Mouse (Mus musculus): ENCODE results near the gene Pla2g4f. TPM values are rescaled to one million over a fixed set of nuclear protein-coding genes. Genes with fewer than 3 reads are reported as not detected.

Gene Pla2g4f
- total and polyA plus RNA-seq, 3 experiments, result not detected

DNA sequence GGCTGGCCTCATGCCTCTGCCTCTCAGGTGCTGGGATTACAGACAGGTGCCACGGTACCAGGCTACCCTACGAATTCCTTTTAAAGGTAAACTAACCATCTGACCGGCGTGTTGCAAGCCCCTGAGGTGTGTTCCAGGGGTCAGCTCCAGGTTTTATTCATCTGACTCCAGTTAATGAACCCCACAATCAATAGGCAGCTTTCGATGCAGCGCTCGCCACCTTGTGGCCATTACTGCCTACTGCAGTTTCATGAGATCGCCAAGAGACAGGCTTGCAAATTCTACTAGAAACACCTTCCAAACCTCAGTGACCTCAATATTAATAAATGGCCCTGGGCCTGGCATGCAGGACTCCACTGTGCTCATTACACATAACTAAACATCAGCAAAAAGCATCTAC lies 34.0 kb downstream of the Pla2g4f start:
- DNase-seq, result peak; percentile 51

DNA sequence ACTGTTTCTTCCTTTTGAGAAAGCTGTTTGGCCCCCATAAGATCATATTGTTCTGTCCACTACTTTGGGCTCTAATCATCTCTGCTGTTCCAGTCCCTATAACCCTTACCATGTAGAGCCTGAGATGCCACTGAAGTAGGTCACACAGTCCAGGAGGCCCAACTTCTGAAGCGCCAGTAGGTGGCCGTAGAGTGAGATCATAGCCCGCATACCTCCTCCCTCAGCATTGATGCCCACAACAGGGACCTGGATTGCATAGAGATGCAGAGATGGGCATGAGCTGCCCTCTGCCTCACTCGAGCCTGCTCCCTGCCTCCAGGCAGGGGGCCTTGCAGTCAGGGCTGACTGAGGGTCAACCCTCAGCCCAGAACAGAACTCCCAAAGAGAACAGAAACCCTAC lies 37.0 kb downstream of the Pla2g4f start:
- DNase-seq, result no peak

DNA sequence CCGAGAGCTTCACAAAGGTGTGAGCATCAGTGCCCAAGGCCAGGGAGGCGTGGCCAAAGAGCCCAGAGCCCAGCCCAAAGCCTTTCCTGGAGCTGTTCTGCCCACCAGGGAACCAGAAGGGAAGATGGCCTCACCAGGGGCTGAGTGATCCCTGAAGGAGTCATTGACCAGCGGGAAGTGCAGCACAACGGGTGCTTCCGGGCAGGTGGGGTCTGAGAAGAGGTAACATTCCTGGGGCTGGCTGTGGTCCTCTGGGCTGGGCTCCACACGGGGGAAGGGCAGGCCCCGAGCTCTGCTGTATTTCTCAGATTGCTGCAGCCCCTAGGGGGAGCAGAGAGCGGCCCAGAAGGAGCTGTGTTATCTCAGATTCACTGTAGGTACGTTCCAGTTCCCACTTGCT lies 45.3 kb downstream of the Pla2g4f start:
- DNase-seq, result no peak

DNA sequence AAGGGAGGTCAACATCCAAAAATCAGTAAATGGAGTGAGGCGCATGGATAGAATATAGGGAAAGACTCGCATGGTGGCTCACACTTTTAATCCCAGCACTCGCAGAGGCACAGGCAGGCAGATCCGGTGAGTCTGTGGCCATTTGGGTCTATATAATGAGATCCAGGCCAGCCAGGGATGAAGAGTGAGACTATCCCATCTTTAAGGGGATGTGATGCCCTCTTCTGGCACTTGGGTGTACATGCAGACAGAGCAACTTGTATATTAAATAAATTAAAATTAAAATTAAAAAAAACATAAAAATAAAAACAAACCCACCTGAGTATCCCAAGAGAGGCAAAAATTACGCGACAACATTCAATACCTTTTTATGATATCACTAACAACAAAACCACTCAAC lies 48.4 kb downstream of the Pla2g4f start:
- no peak for DNase-seq

DNA sequence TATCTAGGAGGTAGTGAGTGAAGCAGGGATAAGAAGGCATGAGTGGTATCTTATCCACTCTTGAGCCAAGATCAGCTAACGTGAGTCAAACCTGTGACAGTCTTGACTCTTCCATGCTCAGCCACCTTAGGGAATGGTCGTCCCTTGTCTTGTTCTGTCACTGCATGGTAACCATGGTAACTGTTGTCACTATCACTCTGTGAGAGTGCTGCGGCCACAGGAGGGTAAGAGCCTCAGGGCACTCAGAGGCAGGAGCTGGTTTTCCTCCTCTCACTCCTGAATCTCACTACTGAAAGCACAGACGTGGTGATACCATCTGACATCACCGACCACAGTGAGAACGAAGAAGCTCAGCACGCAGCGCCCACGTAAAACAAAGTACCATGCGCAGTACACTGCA lies 49.1 kb downstream of the Pla2g4f start:
- no peak for DNase-seq

DNA sequence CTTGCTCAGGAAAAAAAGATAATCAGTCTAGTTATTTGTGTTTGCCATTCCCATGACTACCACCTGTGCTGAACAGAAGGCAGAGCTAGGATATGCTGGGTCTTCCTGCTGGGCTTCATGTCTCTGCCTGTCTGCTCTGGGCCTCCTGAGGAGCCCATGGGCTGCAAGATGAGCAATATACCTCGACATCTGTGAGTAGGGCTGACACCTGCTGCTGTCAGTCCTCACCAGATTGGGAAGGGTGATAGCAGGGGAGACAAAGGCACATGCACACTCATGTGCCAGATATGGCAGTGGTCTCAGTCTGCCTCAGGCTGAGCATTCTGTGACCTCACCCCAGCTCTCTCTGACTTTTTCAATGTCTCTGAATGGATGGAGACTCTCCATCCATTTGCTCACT lies 51.1 kb downstream of the Pla2g4f start:
- no peak for DNase-seq

DNA sequence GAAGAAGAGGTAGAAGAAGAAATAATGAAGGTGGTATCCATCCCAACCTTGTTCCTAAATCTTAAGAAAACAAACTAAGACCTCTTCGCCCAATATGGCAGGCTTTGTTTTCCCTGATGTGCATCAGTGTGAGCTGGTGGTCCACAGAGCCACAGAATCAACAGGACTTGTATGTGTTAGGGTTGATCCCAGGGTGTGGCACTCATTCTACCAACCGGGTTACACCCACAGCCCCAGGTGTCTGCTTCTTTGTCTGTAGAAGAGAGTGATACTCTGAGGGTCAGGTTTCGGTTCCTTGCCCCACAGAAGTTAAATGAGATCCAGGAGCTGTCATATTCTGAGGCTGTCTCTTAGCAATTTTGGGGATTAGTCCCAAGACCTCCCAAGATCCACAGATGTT lies 52.6 kb downstream of the Pla2g4f start:
- DNase-seq, result no peak

DNA sequence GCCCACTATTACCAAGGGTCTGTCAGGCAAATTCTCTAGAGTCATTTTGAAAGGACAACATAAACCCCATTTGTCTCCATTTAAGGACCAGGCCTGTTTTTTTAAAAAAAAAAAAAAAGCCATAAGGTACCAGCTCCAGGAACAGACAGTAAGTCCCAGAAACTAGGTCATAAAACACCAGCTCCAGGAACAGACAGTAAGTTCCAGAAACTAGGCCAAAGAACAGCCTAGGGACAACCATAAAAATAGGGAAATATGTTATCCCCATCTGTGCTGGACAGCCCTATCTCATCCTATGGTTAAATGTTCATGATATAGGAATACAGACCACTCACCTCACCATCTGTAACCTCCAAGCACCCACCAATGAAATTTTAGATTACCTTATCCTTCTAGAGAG lies 57.7 kb downstream of the Pla2g4f start:
- no peak for DNase-seq

DNA sequence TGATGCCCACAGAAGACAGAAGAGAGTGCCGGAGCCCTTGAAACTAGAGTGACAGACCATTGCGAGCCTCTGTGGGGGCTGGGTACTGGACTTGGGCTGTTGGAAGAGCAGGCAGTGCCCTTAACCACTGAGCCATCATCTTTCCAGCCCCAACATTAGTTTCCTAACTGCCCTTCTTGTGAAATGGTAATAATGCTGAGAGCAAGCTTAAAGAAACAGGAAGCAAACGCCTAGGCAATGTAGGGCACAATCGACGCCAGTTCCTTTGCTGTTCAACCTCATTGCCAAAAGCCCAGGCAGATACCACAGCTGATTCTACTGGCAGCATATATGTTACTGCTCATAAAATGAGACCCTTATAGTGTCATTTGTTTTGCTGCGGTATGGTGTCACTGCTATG lies 61.3 kb downstream of the Pla2g4f start:
- no peak for DNase-seq

Other genes with a start within 250 kb of the Pla2g4f start
- 10 to 100 TPM; 39.1 to 65.2 TPM for gene Ehd4, start 159.6 kb downstream of the Pla2g4f start, total RNA-seq (2021)
- 19.1 and 25.4 TPM in 2 replicates for gene Ehd4, start 159.6 kb downstream of the Pla2g4f start, polyA plus RNA-seq (2012; rRNA removed)
- gene Pla2g4e, start 68.8 kb downstream of the Pla2g4f start, total RNA-seq (2021), result under 1 TPM; 0.31 to 0.46 TPM
- 0.11 and 0.16 TPM in 2 replicates for gene Pla2g4e, start 68.8 kb downstream of the Pla2g4f start, polyA plus RNA-seq (2012; rRNA removed)
- gene Pla2g4d, start 25.0 kb downstream of the Pla2g4f start, total RNA-seq (2021), result under 1 TPM in 1 of 2 experiments, not detected in 1; 0.09 TPM
- 0.10 and 0.18 TPM in 2 replicates for gene Pla2g4d, start 25.0 kb downstream of the Pla2g4f start, polyA plus RNA-seq (2012; rRNA removed)
- 10 to 100 TPM; 37.6 to 45.8 TPM for gene Vps39, start 39.0 kb upstream of the Pla2g4f start, total RNA-seq (2021)
- gene Vps39, start 39.0 kb upstream of the Pla2g4f start, polyA plus RNA-seq (2012; rRNA removed), result 18.9 and 25.7 TPM in 2 replicates
- 10 to 100 TPM; 40.0 to 42.3 TPM for gene Ganc, start 89.7 kb upstream of the Pla2g4f start, total RNA-seq (2021)
- 11.0 and 11.5 TPM in 2 replicates for gene Ganc, start 89.7 kb upstream of the Pla2g4f start, polyA plus RNA-seq (2012; rRNA removed)
- gene Tmem87a, start 89.9 kb upstream of the Pla2g4f start, total RNA-seq (2021), result 10 to 100 TPM; 42.0 to 43.9 TPM
- gene Tmem87a, start 89.9 kb upstream of the Pla2g4f start, polyA plus RNA-seq (2012; rRNA removed), result 3.8 and 5.4 TPM in 2 replicates
- gene Capn3, start 141.9 kb upstream of the Pla2g4f start, total RNA-seq (2021), result under 1 TPM; 0.12 to 0.45 TPM
- 0.09 and 0.15 TPM in 2 replicates for gene Capn3, start 141.9 kb upstream of the Pla2g4f start, polyA plus RNA-seq (2012; rRNA removed)
- 10 to 100 TPM; 96.7 to 98.7 TPM for gene Zfp106, start 249.7 kb upstream of the Pla2g4f start, total RNA-seq (2021)
- 35.7 and 49.7 TPM in 2 replicates for gene Zfp106, start 249.7 kb upstream of the Pla2g4f start, polyA plus RNA-seq (2012; rRNA removed)